Mouse (Mus musculus) cerebellum, postnatal 10 days (tissue): Measurements from ENCODE around the gene Msi1.

Source experiments
- DNase-seq, 2 experiments: peaks; one replicate each; pipeline ENCODE4 v3.0.0; 2021; ENCODE audit warnings: mixed read lengths in 2 of 2

Gene Msi1

GRCm38 (mm10) chr5:115434280-115434852 lies 5.0 kb downstream of the Msi1 start:
- peak; percentile 57 to 62 for DNase-seq

GRCm38 (mm10) chr5:115434853-115435754 lies 5.7 kb downstream of the Msi1 start:
- DNase-seq: peak; percentile 69 to 82

- DNase-seq: peak in 1 of 2 experiments; percentile 42
Observed at GRCm38 (mm10) chr5:115435755-115436379, 6.5 kb downstream of the Msi1 start.

GRCm38 (mm10) chr5:115436421-115437124 lies 7.2 kb downstream of the Msi1 start:
- peak; percentile 86 to 92 for DNase-seq

- DNase-seq: no peak
Observed at GRCm38 (mm10) chr5:115437242-115437944, 8.0 kb downstream of the Msi1 start.

- DNase-seq: no peak
Observed at GRCm38 (mm10) chr5:115437945-115438315, 8.5 kb downstream of the Msi1 start.

GRCm38 (mm10) chr5:115438667-115439066 lies 9.3 kb downstream of the Msi1 start:
- DNase-seq: no peak

GRCm38 (mm10) chr5:115441205-115441849 lies 11.9 kb downstream of the Msi1 start:
- peak; percentile 91 to 93 for DNase-seq

- peak in 1 of 2 experiments; percentile 52 for DNase-seq
Observed at GRCm38 (mm10) chr5:115442663-115443062, 13.3 kb downstream of the Msi1 start.

GRCm38 (mm10) chr5:115444130-115444529 lies 14.7 kb downstream of the Msi1 start:
- no peak for DNase-seq

- DNase-seq: peak; percentile 61 to 69
Observed at GRCm38 (mm10) chr5:115447108-115447507, 17.7 kb downstream of the Msi1 start.

- DNase-seq: no peak
Observed at GRCm38 (mm10) chr5:115449247-115449646, 19.8 kb downstream of the Msi1 start.

- DNase-seq: no peak
Observed at GRCm38 (mm10) chr5:115450410-115451317, 21.3 kb downstream of the Msi1 start.

GRCm38 (mm10) chr5:115454422-115455090 lies 25.2 kb downstream of the Msi1 start:
- no peak for DNase-seq

GRCm38 (mm10) chr5:115455838-115456237 lies 26.4 kb downstream of the Msi1 start:
- DNase-seq: no peak

GRCm38 (mm10) chr5:115458918-115459317 lies 29.5 kb downstream of the Msi1 start:
- DNase-seq: no peak

GRCm38 (mm10) chr5:115464408-115465115 lies 35.2 kb downstream of the Msi1 start:
- no peak for DNase-seq

- DNase-seq: no peak
Observed at GRCm38 (mm10) chr5:115465642-115466420, 36.4 kb downstream of the Msi1 start, which contains the start of gene Pla2g1b. TSS of gene Pla2g1b (plus strand) at chr5:115466262.

- DNase-seq: no peak
Observed at GRCm38 (mm10) chr5:115469791-115470190, 40.4 kb downstream of the Msi1 start.
